ENCODE assay signal across 15 mouse cellular contexts in the genomic region with DNA sequence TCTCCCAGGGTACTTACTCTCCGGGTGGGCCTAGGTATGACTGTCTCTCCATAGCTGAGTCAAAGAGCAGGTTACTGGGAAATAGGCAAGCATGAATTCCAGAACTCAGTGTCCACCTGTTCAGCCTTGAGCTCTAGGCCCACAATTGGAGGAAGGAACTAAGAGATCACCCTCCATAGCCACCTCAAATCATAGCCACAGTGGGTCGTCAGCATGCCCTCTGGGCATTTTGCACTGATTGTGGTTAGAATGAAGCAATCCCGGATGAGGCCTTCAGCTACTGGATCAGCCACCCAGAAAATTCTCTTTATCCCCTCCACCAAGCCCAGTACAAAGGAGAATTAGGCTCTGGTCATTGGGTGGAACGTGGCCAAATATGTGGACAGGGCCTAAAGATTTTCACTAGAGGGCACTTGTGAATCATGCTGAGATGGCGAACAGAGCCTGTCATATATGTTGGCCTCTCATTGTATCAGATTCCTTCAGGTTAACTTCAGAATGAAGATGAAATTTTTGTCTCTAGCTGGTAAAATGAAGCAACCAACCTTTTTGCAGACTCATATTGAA.
A peak's percentile ranks its signal among the peaks of the same experiment; 100 is the strongest.
DNase-seq lines count a peak whose midpoint lies in the region; ATAC-seq and TF ChIP-seq lines count a peak whose summit lies in the region.
"Had no signal": no experiment of that assay in that cellular context is flagged by ENCODE, and none has a peak within 500 bp of the region (broad histone marks: within the 10 kb centered on the region; RNA-seq: fewer than 3 reads in every experiment).

No protein-coding gene starts in this region.

- no peak overlapping the region for H3K27ac ChIP-seq in left cerebral cortex, adult 2 months
- peak overlapping the region; percentile 29; the same call in 1 of the 2 replicates for H3K27ac ChIP-seq in hindbrain, embryonic 16.5 days (ENCODE audit: low read depth, low read length)
- H3K27ac ChIP-seq: embryonic facial prominence, embryonic 13.5 days; macrophage; neural tube, embryonic 12.5 days had no signal

- H3K4me3 ChIP-seq in left cerebral cortex, adult 2 months = no peak overlapping the region
- no peak overlapping the region for H3K4me3 ChIP-seq in hindbrain, embryonic 16.5 days (ENCODE audit: low read length)
- H3K4me3 ChIP-seq: embryonic facial prominence, embryonic 13.5 days; neural tube, embryonic 12.5 days had no signal

- intact Hi-C loops in gastrocnemius, postnatal 14 days (cut with DNase I; ENCODE audit: low total_unique reads) = no loop called here
- intact Hi-C loops in left cerebral cortex, adult 2 months (cut with DNase I) = no loop called here

- peak; percentile 4 for TF ChIP-seq CTCF in left cerebral cortex, adult 2 months (IDR thresholded peaks at IDR 0.05)

- H3K4me1 ChIP-seq in hindbrain, embryonic 16.5 days (ENCODE audit: control insufficient read depth, insufficient read depth, low read depth, low read length) = peaks cover 2% of the 10 kb centered on the region; the same call in 1 of the 2 replicates
- H3K4me1 ChIP-seq: embryonic facial prominence, embryonic 13.5 days had no signal

- H3K9me3 ChIP-seq in hindbrain, embryonic 16.5 days (ENCODE audit: control insufficient read depth, low read length) = no peaks in the 10 kb centered on the region
- H3K9me3 ChIP-seq: embryonic facial prominence, embryonic 13.5 days; neural tube, embryonic 12.5 days had no signal

- WGBS in hindbrain, embryonic 16.5 days = 43% methylated on average over 5 of the region's 5 CpGs

- H3K36me3 ChIP-seq in hindbrain, embryonic 16.5 days (ENCODE audit: control insufficient read depth, insufficient read depth, low read length) = no peaks in the 10 kb centered on the region
- H3K36me3 ChIP-seq: embryonic facial prominence, embryonic 13.5 days; neural tube, embryonic 12.5 days had no signal

- peak; percentile 13 for DNase-seq in gastrocnemius, postnatal 10 days
- DNase-seq in gastrocnemius, postnatal 14 days = no peak
- DNase-seq in left cerebral cortex, adult 2 months (ENCODE audit: extremely low spot score in 1 of 2, low spot score in 2 of 2) = no peak
- DNase-seq in left cerebral cortex, adult 18-20 months (ENCODE audit: low spot score in 2 of 2) = no peak
- peak; percentile 18 for DNase-seq in NIH3T3 (ENCODE audit: low read depth)
- DNase-seq in frontal cortex, postnatal 25 days (ENCODE audit: low spot score in 2 of 2) = no peak
- DNase-seq: gastrocnemius, postnatal 36 days; kidney, adult 11 months; layer of hippocampus, adult 9-11 months; liver; right cerebral cortex, postnatal 4 days had no signal

- ATAC-seq in hindbrain, embryonic 16.5 days = no peak

- H3K27me3 ChIP-seq in hindbrain, embryonic 16.5 days (replicated peaks; ENCODE audit: control insufficient read depth, insufficient read depth, low read length) = no peaks in the 10 kb centered on the region
- H3K27me3 ChIP-seq: embryonic facial prominence, embryonic 13.5 days; neural tube, embryonic 12.5 days had no signal

- no peak overlapping the region for H3K9ac ChIP-seq in hindbrain, embryonic 16.5 days (ENCODE audit: low read depth, low read length)
- H3K9ac ChIP-seq: embryonic facial prominence, embryonic 13.5 days; neural tube, embryonic 12.5 days had no signal

- no peak overlapping the region for H3K4me2 ChIP-seq in hindbrain, embryonic 16.5 days (ENCODE audit: low read length)
- H3K4me2 ChIP-seq: embryonic facial prominence, embryonic 13.5 days; neural tube, embryonic 12.5 days had no signal

Comparison
In these comparisons a context has a peak if more than half of its experiments do, and no peak if none do; other contexts are left out.
1. DNase-seq: peak in gastrocnemius, postnatal 10 days (single experiment) and NIH3T3 (single experiment); none in gastrocnemius, postnatal 14 days (single experiment), left cerebral cortex, adult 2 months (0 of 2), left cerebral cortex, adult 18-20 months (0 of 2) and frontal cortex, postnatal 25 days (0 of 2).